Mouse (Mus musculus): ENCODE measurements around the gene Csf2ra. TPM values are rescaled to one million over a fixed set of nuclear protein-coding genes. Genes with fewer than 3 reads are reported as not detected.
A peak's percentile ranks its signal among the peaks of the same experiment; 100 is the strongest.
"Not testable (repeated sequence)": the region's sequence is repeated elsewhere in the genome, so short reads cannot be mapped to it uniquely, and the experiment has no call there.

Csf2ra gene
- polyA plus RNA-seq, 1 experiment from 2014 or later: 19.2 TPM

DNA sequence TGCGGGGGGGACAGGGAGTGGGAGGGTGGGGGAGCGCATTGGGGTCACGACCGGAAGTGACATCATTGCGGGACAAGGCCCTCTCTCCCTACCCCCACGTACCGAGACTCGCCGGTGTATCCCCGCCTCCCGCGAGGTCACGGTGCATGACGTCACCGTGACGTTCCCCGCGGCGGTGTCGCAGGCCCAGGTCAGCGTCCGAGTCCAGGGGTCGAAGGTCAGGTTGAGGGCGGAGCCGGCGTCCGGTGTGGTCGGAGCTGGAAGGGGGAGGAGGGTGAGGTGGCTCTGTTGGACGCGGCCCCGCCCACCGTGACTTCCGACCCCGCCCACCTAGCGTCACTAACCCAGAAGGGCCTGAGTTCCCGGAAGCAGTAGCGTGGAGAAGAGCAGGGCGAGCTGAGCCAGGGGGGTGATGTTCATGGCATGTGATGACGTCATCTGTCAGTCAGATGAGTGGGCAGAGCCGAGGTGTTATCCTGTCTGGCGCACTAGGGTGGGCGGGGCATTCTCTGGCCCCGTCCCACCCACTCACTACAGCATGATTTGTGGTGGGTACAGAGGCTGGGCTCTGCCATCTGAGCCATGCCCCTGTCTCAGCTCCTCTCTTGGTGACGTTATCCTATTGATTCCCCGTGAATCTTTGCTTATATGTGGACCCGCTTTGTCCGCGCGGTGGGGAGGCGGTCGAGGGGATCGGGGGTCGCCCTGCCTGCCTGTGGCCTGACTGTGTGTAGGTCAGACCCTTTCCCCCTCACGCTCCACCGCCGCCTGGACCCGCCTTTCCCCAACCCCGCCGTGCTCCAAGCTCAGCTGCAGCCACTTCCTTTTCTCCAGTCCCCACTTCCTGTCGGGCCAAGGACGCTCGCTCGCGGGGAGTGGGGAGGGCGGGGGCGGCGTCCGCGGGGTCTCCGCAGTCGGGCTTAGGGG, 1.0 kb downstream of the Csf2ra start:
- Histone ChIP-seq H3K4me1 (replicated peaks; ENCODE audit: control insufficient read depth, insufficient read depth, low read length) (no peaks in the 10 kb centered on the region), H3K4me2 (ENCODE audit: low read depth, low read length, severe bottlenecking) (peak overlapping the region; percentile 52), H3K9me3 (ENCODE audit: control insufficient read depth, low read length) (no peaks in the 10 kb centered on the region), H3K9ac (ENCODE audit: low read length) (peak overlapping the region; percentile 44), H3K27ac (ENCODE audit: low read depth, low read length) (peak overlapping the region; percentile 25), H3K27me3 (ENCODE audit: control insufficient read depth, insufficient read depth, low read length) (no peaks in the 10 kb centered on the region), H3K36me3 (ENCODE audit: control insufficient read depth, insufficient read depth, low read length) (no peaks in the 10 kb centered on the region), H3K4me3 (ENCODE audit: low read depth, low read length) (peak overlapping the region; percentile 45)
- DNase-seq (ENCODE audit: low spot score) (peak; percentile 93), ATAC-seq (replicated peaks; ENCODE audit: low FRiP score) (peak; percentile 85)
- WGBS: 4% methylated on average over 65 of the region's 71 CpGs

- DNase-seq (ENCODE audit: low spot score) (peak; percentile 91), ATAC-seq (replicated peaks; ENCODE audit: low FRiP score) (peak; percentile 36)
- H3K4me1 ChIP-seq (replicated peaks; ENCODE audit: control insufficient read depth, insufficient read depth, low read length): no peaks in the 10 kb centered on the region
- peak overlapping the region; percentile 25; the same call in 1 of the 2 replicates for H3K27ac ChIP-seq (ENCODE audit: low read depth, low read length)
- 4% methylated on average over 71 of the region's 71 CpGs for WGBS
- H3K9ac ChIP-seq (ENCODE audit: low read length): peak overlapping the region; percentile 16; the same call in 1 of the 2 replicates
- H3K4me3 ChIP-seq (ENCODE audit: low read depth, low read length): peak overlapping the region; percentile 45
- no peaks in the 10 kb centered on the region for H3K9me3 ChIP-seq (ENCODE audit: control insufficient read depth, low read length)
- H3K27me3 ChIP-seq (ENCODE audit: control insufficient read depth, insufficient read depth, low read length): no peaks in the 10 kb centered on the region
- peak overlapping the region; percentile 52 for H3K4me2 ChIP-seq (ENCODE audit: low read depth, low read length, severe bottlenecking)
- H3K36me3 ChIP-seq (ENCODE audit: control insufficient read depth, insufficient read depth, low read length): no peaks in the 10 kb centered on the region
Measured at GRCm38 (mm10) chr19:61226401-61226927, 1.8 kb downstream of the Csf2ra start.

DNA sequence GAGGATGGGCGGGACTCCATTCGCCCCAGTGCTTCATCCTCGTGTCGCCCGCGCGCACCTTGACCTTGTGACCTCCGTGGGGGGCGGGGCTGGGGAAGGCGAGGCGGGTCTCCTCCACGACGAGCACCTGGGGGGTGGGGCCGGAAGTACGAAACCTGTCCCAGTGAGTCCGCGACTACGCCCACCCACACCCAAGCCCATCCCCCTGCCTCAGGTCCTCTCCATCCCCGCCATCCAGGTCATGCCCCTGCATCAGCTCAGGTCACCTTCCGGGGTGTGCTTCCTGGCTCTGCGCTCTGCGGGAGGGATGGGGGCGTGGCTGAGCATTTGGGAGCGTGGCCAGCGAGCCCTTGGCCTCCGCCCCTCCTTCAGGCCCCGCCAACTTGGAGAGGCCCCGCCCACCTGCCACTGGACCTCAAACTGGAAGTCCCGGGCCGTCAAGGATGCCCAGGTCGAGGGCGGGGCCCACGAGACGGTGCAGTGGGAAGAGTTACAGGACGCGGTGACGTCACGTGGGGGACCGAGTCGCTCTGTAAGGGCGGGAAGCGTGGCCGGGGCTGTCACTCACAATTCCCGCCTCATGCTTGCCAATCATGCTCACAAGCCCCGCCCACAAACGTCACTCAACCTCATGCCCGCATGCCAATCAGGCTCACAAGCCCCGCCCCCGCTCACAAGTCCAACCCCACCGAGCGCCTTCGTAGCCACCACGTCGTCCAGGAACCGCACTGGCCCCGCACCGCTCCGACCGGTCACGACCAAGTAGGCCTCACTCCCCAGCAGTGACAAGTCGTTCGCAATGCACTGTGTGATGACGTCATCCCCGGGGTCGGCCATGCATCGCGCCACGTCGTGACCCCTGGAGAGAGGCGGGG, 2.5 kb downstream of the Csf2ra start:
- Histone ChIP-seq H3K36me3 (ENCODE audit: control insufficient read depth, insufficient read depth, low read length) (no peaks in the 10 kb centered on the region), H3K9me3 (ENCODE audit: control insufficient read depth, low read length) (no peaks in the 10 kb centered on the region), H3K4me1 (replicated peaks; ENCODE audit: control insufficient read depth, insufficient read depth, low read length) (no peaks in the 10 kb centered on the region), H3K27ac (ENCODE audit: low read depth, low read length) (0 out of 2 replicates have a peak overlapping the region, but pooled peaks have one; percentile 3), H3K9ac (ENCODE audit: low read length) (peak overlapping the region; percentile 47), H3K4me3 (ENCODE audit: low read depth, low read length) (peak overlapping the region; percentile 45), H3K27me3 (ENCODE audit: control insufficient read depth, insufficient read depth, low read length) (no peaks in the 10 kb centered on the region), H3K4me2 (ENCODE audit: low read depth, low read length, severe bottlenecking) (peak overlapping the region; percentile 52)
- 7% methylated on average over 55 of the region's 70 CpGs for WGBS
- DNase-seq (ENCODE audit: low spot score): peak; percentile 95
- peak; percentile 68 for ATAC-seq (replicated peaks; ENCODE audit: low FRiP score)

- H3K9ac ChIP-seq (ENCODE audit: low read length): peak overlapping the region; percentile 47
- H3K27me3 ChIP-seq (ENCODE audit: control insufficient read depth, insufficient read depth, low read length): no peaks in the 10 kb centered on the region
- H3K4me3 ChIP-seq (ENCODE audit: low read depth, low read length): peak overlapping the region; percentile 45
- 29% methylated on average over 53 of the region's 53 CpGs for WGBS
- peak overlapping the region; percentile 52 for H3K4me2 ChIP-seq (ENCODE audit: low read depth, low read length, severe bottlenecking)
- no peaks in the 10 kb centered on the region for H3K4me1 ChIP-seq (replicated peaks; ENCODE audit: control insufficient read depth, insufficient read depth, low read length)
- peak; percentile 17 for ATAC-seq (replicated peaks; ENCODE audit: low FRiP score)
- no peak overlapping the region for H3K27ac ChIP-seq (ENCODE audit: low read depth, low read length)
- H3K9me3 ChIP-seq (ENCODE audit: control insufficient read depth, low read length): no peaks in the 10 kb centered on the region
- no peaks in the 10 kb centered on the region for H3K36me3 ChIP-seq (ENCODE audit: control insufficient read depth, insufficient read depth, low read length)
- DNase-seq (ENCODE audit: low spot score): peak; percentile 73
Measured at GRCm38 (mm10) chr19:61224678-61225525, 3.3 kb downstream of the Csf2ra start.

DNA sequence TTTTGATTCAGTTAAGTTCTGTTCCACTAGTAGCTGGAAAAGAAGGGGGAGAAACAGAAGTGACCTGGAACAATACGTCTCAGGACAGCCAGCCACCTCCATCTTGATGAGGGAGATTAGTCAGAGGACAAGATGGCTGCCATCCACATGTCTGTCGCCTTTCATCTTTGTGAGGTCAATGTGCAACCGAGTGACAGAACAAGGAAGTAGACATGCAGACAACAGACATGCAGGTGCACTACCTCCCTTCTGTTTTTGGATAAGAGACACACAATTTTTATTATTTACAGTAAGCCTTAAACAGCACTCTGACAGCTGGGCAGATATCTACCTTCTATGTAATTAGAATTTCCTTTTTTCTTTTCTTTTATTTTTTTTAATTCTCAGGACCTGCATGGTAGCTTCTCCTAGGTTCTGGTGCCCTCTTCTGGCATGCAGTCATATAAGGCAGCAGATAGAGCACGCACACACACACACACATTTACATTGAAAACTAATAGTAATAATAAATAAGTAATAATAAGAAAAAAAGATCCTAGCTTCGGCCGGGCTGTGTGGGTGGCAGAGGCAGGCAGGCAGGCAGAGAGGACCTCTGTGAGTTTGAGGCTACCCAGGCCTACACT, 4.4 kb downstream of the Csf2ra start:
- no peaks in the 10 kb centered on the region for H3K4me1 ChIP-seq (replicated peaks; ENCODE audit: control insufficient read depth, insufficient read depth, low read length)
- H3K27me3 ChIP-seq (ENCODE audit: control insufficient read depth, insufficient read depth, low read length): no peaks in the 10 kb centered on the region
- no peak overlapping the region for H3K4me2 ChIP-seq (ENCODE audit: low read depth, low read length, severe bottlenecking)
- no peak overlapping the region for H3K4me3 ChIP-seq (ENCODE audit: low read depth, low read length)
- no peaks in the 10 kb centered on the region for H3K36me3 ChIP-seq (ENCODE audit: control insufficient read depth, insufficient read depth, low read length)
- DNase-seq (ENCODE audit: low spot score) (no peak), ATAC-seq (replicated peaks; ENCODE audit: low FRiP score) (no peak)
- no peak overlapping the region for H3K9ac ChIP-seq (ENCODE audit: low read length)
- H3K9me3 ChIP-seq (ENCODE audit: control insufficient read depth, low read length): no peaks in the 10 kb centered on the region
- no peak overlapping the region for H3K27ac ChIP-seq (ENCODE audit: low read depth, low read length)
- 92% methylated on average over 6 of the region's 6 CpGs for WGBS

DNA sequence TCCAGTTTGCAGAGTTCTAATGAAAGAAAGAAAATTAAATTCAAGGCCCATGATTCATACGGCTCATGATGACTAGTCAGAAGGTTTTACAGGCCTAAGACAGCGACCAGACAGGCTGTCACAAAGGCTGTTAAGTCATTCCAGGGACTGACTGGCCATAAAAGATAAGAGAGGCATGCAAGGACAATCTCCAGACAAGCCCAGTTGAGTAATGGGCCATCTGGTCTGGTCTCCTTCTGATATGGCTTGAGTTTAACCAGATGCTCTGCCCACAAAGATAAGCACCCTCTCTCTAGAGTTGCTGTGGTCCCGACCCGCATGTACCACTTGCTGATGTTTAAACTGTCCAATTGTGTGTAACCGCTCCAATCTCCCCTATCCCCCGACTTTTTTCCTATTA, 20.7 kb downstream of the Csf2ra start:
- H3K4me2 ChIP-seq (ENCODE audit: low read depth, low read length, severe bottlenecking): not testable (repeated sequence)
- 84% methylated on average over 6 of the region's 6 CpGs for WGBS

GRCm38 (mm10) chr19:61199836-61200235, 28.4 kb downstream of the Csf2ra start:
- Histone ChIP-seq H3K36me3 (ENCODE audit: control insufficient read depth, insufficient read depth, low read length) (no peaks in the 10 kb centered on the region), H3K9me3 (ENCODE audit: control insufficient read depth, low read length) (no peaks in the 10 kb centered on the region), H3K27ac (ENCODE audit: low read depth, low read length) (no peak overlapping the region), H3K4me3 (ENCODE audit: low read depth, low read length) (no peak overlapping the region), H3K27me3 (ENCODE audit: control insufficient read depth, insufficient read depth, low read length) (no peaks in the 10 kb centered on the region), H3K9ac (ENCODE audit: low read length) (no peak overlapping the region), H3K4me2 (ENCODE audit: low read depth, low read length, severe bottlenecking) (no peak overlapping the region), H3K4me1 (replicated peaks; ENCODE audit: control insufficient read depth, insufficient read depth, low read length) (no peaks in the 10 kb centered on the region)
- WGBS: 22% methylated on average over 10 of the region's 10 CpGs
- peak; percentile 51 for DNase-seq (ENCODE audit: low spot score)
- no peak for ATAC-seq (replicated peaks; ENCODE audit: low FRiP score)

More for the DNA sequence above, 20.7 kb downstream of the Csf2ra start:
- H3K9ac ChIP-seq (ENCODE audit: low read length); ATAC-seq (replicated peaks; ENCODE audit: low FRiP score); H3K36me3 ChIP-seq (ENCODE audit: control insufficient read depth, insufficient read depth, low read length); H3K27me3 ChIP-seq (ENCODE audit: control insufficient read depth, insufficient read depth, low read length); DNase-seq (ENCODE audit: low spot score); H3K9me3 ChIP-seq (ENCODE audit: control insufficient read depth, low read length); H3K4me3 ChIP-seq (ENCODE audit: low read depth, low read length); H3K27ac ChIP-seq (ENCODE audit: low read depth, low read length); H3K4me1 ChIP-seq (replicated peaks; ENCODE audit: control insufficient read depth, insufficient read depth, low read length): not testable (repeated sequence)
